Mouse (Mus musculus) layer of hippocampus, adult 11-12 months (tissue): ENCODE measurements at regions not wholly inside any gene's neighbourhood (a gene's known extent, or its start where the extent isn't known, plus 50 kb on each side); places are given as distances from the start of the nearest gene placed in this dataset.

Experiments used
- DNase-seq: peaks from one replicate; pipeline ENCODE4 v3.0.0; 2022; ENCODE audit warnings: low spot score

DNA sequence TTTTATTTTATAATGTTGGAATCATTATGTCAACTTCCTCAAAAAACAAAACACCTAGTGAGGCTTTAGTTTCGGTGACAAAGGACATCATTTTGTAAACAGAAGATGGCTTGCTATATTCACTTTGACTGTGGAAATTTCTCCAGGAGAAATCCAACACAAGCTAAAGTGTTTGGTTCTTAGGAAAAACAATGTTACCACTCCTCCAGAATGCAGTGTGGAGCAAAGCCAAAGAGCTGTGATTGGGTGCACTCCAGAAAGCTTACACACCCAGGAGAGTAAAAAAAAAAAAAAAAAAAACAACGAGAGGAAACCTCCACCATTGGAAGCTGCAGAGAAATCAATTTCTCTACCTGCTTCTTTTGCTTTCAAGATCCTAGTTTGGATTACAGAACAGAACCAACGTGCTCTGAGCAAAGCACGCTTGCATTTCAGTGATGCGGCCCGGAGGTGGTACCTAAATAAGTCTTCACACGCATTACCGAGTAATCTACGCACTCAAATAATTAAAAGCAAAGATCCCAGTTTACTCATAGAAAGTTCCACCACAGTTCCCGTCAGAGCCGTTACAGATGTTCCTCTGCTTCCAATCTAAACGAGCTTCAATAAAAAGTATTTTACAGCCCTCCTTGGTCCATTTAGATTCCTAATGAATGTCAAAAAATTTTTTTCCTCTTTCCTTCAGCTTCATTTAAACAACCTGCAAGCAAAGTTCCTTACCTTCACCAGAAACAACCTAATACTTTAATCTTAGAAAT, 199.5 kb upstream of the Gk2 start:
- DNase-seq, result no peak

DNA sequence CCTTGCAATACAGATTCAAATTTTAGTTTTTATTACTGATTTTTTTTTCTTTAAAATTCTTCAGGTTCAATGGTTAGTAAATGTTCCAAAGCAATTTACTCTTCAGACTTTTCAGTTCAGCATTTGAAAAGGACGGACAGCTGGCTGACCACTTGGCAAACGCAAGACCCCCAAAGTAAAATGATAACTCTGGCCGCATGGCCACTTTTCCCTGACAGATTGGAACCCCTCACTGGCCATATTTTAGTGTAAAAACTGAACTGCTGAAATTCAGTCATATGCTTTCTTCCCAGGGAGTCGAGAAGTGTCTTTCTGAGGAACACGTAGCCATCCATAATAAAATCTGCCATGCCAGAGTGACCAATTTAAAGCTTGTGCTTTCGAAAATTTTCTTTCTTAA, 198.4 kb upstream of the Gk2 start:
- no peak for DNase-seq

DNA sequence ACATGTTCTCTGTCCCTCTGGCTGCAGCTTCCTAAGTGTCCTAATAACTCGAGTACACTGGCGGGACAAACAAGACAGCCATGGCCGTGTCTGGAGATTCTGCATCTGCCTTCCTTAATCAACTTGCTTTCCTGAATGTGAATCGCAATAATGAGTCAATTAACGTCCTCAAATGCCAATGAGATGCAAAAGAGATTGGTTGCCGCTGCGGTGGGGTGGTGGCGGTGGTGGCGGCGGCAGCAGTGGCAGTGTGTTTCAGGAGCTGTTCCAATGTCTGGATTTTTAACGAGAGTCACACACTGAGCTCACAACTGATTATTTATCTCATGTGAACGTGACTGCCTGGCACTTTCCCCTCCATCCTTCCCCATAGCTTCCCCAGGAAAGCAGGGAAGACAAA, 197.6 kb upstream of the Gk2 start:
- no peak for DNase-seq

DNA sequence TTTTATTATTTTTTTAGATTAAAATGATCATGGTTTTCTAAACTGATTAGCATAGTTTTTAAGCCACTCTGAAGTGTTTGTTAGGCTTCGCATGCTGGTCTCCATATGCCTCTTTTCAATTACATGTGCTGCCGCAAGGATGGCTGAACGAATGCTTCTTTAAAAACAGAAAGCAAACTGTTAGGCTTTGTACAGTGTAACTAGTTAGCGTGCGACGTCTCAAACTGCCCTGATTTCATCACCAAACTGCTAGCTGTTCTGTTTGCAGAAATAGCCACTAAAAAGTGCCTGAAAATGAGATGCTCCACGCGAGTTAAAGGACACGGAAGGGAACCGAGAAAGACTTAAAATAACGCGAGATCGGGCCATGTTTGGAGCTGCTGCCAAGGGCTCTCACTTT, 185.4 kb upstream of the Gk2 start:
- peak; percentile 49 for DNase-seq

DNA sequence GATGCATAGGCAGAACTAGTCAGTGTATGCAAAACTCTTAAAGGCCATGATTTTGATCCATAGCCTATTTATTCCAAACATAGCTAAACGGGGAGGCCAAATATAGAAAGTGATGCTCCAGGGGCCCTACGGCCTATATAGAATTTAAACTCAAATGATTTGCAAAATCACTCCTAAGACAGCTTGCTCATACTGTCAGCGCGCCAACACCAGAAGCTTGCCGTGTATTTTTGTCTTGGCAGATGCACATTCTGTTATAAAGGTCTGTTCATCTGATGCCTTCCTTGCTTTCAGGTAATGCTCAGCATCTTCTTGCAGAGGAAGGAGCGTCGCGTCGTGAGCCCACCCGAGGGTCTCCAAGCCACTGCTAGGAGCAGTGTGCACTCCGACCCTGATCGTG, 184.8 kb upstream of the Gk2 start:
- peak; percentile 66 for DNase-seq

DNA sequence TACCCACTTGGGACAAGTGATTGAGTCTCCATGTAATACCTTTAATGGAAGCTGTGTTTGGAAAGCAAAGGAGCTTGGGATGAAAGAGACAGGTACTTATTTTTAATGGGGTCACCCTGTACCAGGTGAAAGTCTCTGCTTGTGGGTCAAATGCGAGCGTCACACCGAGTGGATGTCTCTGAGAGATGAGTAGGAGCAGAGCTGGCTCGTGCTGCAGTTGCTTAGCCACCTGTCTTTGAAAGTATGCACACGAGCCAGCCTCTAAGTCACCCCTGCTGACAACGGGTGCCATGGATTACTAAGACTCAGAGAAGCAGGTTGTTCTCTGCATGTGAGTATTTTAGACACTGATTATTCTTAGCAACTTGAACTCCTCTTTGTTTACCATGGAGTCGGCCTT, 179.5 kb upstream of the Gk2 start:
- no peak for DNase-seq

DNA sequence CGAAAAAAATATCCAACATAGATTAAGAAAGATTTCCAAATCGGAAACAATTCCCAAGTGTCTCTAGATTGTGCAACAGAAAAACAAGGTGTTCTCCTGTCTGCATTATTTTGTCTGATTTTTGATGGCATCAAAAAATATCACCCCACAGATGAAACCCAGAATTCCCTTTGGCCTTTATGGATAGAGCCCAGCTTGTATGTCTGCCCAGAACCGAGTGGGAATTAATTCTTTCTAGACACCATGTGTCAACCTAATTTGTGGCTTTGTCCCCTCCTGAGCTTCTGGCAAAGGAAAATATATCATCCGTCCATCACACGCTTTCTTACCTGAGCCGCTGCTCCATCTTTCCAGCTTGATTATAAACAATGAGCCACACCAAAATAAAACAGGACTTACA, 176.9 kb upstream of the Gk2 start:
- no peak for DNase-seq

DNA sequence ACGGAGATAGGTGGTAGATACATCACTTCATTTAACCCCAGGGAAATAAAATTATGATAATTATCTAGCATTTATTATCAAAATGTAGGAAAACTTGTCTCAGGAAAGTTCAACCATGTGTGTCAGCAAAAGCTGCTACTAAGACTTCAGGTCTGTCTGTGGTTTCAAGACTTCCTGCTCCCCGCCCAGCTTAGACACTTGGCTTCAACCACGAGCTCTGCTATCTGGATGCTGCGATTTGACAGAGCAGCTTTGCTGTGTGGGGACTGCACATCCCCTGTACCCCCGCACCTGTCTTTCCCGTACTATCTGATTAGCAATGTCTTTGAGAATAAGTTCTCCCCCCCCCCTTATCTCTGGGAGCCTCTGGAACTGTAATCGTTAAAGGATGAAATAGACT, 176.0 kb upstream of the Gk2 start:
- no peak for DNase-seq

DNA sequence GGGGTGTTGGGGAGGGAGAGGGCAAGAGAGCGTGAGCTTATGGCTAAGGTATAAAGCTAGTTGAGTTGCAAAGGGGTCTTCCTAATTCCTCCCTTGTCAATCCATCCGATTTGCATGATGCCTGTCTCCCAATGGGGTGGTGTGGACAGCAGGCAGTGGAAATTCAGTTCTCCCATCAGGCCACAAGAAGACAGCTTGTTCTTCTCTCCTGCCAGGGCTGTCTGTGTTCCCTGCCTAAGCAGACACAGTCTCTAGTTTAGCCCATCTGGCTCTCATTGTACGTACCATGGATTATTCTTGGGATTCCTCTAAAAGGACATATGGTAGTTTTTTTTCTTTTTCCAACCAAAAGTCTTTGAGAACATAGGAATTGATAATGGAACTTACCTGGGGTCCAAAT, 168.4 kb upstream of the Gk2 start:
- peak; percentile 57 for DNase-seq

DNA sequence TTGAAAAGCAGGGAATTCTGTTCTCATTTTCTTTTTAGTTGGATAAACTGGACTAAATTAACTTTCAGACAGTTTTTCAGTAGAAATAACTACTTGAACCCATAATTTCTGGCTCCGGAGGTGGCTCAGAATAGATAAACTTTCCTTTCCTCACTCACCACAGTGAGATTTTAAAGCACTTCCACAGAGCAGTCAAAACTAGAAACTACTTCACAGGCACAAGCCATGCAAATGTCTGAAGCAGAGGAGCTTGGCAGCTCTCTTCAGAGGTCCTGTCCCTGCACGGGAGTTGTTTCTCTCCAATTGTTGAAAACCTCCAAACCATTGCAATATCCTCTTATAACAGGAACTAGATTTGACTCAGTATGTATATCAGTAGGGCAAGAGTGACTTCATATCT, 163.1 kb upstream of the Gk2 start:
- no peak for DNase-seq

DNA sequence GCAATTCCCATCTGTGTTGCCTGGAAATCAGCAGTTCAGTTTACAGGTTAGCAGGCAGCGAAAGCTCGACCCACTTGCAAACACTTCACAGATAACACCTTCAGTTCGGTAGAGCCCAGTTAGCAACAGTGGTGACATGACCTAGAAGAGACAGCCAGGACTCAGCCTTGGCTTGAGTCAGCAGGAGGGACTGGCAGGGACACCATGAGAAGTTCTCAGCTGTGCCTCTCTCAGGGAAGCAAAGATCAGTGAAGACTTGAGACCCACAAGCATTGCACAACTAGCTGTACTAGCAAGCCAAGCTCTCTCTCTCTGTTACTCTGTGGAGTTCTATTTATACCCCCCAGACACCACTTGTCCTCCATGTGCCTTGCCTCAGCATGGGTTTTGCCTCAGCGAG, 161.6 kb upstream of the Gk2 start:
- DNase-seq, result no peak

DNA sequence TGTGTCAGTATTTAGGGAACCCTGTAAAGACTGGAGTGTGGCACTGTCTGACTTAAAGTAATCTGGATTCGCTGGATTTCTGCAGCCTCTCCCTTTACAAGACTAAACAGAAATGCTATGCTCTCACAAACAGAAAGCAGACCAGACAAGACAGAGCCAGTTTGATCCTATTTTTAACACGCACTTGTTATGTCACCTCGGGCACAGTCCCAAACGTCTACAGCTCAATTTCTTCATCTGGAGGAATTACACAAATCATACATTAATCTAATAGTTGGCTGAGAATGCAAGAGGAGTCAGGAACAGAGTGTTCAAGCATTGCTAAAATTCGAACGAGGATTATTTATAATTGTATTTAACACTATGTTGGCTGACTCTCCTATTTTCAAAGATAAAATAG, 145.4 kb upstream of the Gk2 start:
- DNase-seq, result peak; percentile 18

DNA sequence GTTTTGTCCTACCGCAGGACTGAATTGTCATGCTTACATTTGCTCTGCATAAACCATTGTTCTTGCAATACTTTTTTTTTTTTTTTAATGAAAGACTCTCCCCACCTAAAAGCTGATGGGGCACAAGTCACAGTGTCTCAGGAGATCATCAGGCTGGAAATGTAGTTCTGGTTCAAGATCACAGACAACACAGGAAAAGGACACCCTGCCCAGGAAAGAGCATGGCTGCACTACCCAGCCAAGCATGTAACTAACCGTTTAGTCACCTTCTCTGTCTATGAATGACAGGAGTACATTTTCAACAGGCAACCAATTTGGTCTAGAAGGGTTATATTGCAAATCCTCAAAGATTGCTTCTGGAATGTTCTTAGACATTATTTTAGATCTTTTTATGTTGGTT, 144.6 kb upstream of the Gk2 start:
- no peak for DNase-seq

DNA sequence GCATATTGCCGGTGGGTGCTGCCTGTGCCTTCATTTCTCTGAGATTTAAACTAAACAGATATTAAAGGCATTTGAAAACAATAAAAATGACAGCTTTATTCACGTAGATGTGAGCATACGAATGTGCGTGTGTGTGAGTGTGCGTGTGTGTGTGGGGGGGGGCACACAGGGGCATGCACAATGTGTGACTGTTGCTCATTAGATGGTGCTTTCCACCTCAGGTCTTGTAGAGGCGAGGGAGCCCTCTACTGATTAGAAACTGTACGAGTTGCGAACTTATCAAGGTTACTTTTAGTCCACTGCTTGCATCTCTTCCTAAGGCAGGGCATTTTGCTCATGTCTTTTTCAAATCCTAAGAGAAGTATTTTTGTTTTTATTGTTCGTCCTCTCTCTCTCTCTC, 141.9 kb upstream of the Gk2 start:
- peak; percentile 31 for DNase-seq

DNA sequence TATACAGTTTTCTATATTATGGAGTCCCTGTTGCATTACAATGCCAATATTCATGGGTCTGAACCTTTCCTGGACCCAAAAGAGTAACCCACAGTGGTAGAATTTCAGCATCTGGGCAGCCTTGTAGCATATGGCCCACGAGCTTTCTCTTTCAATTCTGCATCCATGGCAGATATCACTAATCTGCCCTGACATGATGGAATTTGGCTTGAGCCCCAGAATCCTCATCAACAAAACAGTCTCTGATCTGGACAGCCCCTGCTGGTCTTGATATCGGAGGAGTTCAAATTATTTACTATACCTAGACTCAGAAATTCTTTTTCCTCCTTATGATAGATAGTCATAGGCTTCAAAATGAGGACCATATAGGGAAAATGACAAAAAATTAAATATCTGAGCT, 139.1 kb upstream of the Gk2 start:
- DNase-seq, result no peak

DNA sequence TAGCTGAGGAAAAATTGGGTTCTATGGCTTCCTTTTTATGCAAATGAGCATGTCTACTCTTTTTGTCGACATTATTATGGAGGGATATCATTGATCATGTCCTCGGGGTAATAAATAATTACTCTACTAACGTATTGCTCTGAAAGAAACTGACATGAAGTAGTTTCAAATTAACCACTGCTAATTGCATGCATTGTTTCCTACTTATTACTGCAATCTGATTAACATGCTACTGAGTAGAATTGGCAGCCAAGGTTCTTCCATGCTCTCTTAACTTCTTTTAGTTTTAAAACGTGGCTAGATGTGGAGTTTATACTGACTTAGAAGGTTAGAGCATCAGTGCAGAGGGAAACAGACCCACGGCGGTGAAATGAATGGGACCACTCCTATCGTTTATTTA, 137.3 kb upstream of the Gk2 start:
- DNase-seq, result no peak

DNA sequence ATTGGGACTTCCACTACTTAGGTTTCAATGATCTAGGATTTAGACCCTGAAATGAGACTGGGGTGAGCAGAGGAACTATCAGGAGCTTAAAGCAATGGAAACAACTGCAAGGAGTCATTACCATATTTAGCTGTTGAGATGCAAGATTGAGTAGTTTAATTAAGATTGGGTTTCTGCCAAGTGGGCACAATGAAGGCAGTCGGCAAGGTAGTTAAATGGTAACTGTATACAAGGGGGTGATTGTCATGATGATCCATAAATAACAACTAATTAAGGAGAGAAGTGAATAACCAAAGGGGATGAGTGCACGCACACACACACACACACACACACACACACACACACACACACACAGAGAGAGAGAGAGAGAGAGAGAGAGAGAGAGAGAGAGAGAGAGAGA, 125.7 kb upstream of the Gk2 start:
- no peak for DNase-seq

DNA sequence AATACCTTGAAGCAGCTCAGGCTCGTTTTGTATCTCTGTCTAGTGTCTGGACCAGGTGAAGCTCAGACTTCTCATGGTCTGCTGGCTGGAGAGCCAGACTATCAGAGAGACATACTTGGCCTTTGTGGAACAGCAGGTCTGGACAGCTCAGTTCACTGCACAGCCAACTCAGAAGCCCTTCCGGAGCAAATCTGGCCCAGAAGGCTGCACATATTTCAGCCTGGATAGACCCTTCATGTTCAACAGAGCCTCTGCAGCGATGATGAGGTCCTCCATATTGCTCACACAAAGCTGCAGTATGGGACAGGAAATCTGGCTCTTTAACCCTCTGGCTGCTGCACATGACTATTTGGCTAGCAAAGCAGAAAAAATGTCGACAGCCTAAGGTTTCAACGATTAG, 108.7 kb upstream of the Gk2 start:
- DNase-seq, result no peak

DNA sequence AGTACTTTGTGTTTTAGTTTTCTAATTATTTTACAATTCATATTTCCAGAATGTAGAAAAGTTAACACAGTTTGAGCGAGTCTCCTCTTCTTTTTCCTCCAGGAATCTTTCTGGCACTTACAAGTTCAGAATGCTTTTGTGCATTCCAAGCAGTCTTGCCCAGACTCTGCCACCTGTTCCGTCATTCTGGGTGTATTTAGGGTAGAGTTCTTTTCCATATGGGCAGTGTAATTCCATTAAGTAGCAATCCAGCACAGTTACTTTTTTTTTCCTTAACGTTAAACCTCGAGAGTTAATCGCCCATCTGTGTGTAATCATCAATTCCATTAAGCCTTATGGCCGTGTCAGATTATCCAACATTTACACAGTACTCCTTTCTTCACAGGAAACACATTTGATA, 106.9 kb upstream of the Gk2 start:
- DNase-seq, result peak; percentile 15

DNA sequence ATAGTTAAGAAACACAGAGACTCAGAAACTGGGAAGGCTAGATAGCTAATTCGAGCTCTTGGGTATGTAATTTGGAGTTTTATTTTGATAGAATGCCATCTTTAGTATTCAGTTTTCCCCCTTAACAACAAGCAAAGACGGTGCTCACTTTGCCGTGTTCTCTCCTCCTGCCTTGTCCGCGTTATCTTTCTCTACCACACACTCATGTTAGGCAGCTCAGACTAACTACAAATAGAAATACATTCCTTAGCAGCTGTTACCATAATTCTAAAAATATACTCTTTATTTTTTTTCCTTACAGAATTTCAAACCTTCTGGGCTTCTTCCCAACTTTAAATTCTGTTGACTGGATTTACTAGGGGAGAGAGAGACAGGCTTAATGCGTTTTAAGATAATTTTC, 97.5 kb upstream of the Gk2 start:
- no peak for DNase-seq

DNA sequence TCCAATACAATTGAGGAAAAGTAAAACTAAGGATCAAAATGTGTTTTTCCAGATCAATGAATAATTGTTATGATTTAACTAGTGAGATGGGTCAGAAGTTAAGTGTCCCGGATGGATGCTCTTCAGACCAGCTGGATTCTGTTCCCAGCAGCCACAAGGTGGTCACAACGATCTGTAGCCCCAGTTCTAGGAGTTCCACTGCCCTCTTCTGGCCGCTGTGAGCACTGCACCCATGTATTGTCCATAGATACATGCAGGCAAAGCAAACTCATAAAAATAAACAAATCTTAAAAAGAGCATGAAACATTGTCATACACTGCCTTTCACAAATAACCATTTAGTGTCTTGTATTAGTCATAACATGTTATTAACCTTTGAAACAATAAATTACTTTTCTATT, 96.3 kb upstream of the Gk2 start:
- no peak for DNase-seq

DNA sequence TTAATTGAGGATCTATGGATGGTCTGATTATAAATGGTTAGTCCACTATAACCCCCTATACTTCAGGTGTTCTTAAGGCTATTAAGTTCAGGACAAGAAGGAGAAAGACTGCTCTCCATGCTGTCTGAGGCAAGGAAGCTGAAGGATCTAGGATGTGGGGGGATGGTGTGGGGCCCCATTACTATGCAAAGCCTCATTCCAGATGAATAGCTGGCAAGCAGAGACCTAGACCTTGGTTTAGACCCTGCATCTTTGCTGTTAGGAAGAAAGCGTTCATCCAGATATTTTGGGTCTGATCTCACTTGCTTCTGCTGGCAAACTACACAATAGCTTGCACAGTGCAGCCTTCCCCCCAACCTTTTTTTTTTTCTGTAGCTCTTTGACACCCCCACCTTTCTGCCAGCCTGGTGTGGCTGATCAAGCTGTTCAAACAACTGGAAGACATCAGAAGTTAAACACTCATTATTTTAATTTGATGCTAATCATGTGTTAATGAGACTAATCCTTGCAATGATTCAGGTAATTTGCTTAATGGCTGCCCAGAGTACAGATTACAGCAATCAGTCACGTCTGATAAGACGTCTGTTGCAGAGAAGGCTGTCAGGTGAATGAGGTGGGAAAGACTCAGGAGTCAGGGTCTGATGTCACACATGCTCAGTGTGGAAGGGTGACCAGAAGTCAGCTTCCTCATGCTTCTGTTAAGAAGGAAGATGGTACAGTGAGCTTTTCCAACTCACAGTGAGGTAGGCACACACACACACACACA, 80.9 kb upstream of the Gk2 start:
- no peak for DNase-seq

DNA sequence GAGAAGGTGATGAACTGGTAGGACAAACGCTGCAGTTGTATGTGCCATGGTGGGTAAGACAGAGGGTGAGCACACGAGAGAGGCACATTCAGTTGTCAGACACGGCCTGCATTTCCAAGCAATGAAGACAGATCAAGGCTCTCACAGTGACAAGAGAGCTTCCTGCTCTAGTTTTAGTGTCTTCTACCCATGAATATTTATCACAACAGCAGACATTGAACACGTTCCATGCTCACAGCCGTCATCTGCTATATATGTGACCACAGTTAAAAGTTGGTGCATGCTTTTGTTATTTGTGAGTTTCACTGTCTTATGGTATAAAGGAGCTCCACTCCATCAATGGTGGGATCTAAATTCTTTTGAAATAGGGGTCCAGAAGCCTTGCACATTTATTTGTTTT, 76.9 kb upstream of the Gk2 start:
- DNase-seq, result no peak

DNA sequence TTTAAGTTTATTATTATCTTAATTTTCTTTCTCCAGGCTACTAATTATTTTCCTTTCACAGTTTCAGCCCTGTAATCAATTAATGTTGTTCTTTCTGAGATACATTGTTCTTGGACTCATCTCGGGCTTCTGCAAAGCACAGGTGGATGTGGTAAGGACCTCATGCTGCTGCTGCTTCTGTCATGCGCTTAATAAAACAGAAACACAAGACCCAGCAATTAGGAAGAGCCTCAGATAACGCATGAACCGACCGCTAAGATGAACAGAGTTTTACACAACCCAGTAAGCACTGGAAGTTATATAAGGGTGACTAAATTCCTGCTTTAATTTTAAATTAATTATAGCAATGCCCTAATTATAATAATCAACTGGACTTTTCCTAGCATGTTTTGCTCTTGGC, 70.7 kb upstream of the Gk2 start:
- DNase-seq, result no peak
